Mouse (Mus musculus): ENCODE results near the gene Dnaja3.
A peak's percentile ranks its signal among the peaks of the same experiment; 100 is the strongest.
"Not testable (repeated sequence)": the region's sequence is repeated elsewhere in the genome, so short reads cannot be mapped to it uniquely, and the experiment has no call there.

The Dnaja3 gene

DNA sequence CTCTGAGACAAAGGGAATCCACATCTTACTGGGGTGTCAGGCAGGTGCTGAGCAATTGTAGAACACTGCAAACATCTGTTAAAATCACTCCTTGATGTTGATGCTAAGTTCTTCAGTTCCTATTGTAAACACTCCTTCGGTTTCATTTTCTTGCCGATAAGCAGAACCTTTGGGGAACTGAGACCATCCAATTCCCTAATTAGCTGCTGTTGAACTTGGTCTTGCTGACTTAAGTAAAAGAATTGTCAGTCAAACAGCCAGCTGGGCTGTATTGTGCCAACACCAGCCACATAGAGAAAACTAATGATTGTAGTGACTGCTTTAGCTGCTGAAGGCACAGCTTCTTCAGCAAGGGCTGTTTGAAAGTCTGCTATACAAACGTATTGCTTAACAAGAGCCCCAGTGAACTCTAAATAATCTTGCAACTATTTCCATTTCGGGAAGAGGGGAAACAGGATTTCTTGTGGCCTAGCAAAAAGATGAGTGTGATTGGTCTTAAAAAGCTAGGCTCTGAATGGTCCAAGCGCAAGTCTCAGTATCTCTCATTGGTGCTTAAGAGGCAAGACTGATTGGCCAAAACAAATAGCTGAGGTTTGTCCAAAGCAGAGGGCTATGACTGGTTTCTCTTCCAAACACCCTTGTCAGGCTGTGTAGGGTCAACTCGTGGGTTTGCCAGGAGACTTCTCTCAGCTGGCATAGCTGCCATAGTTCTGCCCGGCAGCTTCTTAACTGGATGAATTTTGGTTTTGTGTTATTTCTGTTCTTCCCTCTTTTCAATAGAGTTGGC lies 82.5 kb downstream of the Dnaja3 start:
- DNase-seq (ENCODE audit: low spot score) = peak; percentile 37

DNA sequence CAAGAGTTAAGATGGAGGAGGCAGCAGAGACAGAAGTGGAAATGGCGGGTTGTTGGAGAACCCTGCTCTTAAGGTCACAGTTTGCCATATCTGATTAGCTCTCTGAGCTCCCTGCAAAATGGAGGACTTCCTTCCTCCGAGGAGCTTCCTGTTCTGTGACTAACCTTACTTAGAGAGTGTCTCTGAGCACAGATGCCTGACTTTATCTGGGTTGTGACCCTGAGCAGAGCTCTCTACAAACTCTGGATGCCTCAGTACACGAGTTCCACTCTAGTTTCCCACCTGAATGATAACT lies 83.1 kb downstream of the Dnaja3 start:
- no peak for DNase-seq (ENCODE audit: low spot score)

DNA sequence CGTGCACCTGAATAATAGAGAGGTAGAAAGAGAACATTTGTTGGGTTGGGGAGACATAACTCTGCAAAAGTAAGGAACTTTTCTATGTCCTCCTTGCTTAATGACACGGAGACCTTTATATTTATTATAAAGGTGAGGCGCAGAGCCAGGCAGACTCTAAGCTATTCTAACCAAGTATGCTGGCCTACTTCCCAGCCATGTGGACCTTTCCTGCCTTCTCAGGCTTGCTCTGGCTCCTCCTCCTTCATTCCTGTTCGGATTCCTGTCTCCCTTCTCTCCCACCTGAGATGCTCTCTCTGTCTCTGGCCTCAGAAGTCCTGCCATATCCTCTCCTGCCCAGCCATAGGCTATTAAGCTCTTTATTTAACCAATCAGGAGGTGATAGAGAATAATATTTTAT lies 85.5 kb downstream of the Dnaja3 start:
- no peak for DNase-seq (ENCODE audit: low spot score)

DNA sequence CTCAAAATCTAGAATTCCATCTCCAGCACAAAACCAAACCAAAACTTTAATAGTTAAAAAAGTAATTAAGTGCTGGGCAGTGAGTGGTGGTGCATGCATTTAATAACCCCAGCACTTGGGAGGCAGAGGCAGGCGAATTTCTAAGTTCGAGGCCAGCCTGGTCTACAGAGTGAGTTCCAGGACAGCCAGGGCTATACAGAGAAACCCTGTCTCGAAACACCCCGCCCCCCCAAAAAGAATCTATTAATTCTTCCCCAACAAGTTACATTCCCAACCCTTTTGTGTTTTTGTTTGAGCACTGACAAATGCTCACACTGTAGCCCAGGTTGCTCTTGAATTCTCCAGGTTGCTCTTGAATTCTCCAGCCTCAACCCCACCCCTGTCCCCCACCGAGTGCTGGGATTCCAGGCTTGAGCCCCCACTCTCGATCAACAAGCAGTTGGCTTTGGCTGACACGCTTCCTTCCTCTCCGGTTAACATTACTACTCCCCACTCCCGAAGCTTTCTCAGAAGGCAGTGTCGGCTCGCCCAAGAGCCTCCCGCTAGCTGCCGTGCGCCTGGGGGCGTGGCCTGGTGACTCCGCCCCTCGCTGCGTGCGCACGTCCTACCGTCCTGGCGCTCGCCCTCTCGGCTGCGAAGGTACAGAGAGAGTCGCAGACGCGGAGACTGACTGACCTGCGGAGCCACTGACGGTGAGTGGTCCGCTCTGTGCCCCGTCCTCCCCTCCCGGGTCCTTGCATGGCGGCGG lies 86.2 kb downstream of the Dnaja3 start, which contains the start of gene Hmox2:
Gene Hmox2 (plus strand): TSS at position 582 of the 748 bp plus-strand sequence.
- DNase-seq (ENCODE audit: low spot score) = peak; percentile 96

DNA sequence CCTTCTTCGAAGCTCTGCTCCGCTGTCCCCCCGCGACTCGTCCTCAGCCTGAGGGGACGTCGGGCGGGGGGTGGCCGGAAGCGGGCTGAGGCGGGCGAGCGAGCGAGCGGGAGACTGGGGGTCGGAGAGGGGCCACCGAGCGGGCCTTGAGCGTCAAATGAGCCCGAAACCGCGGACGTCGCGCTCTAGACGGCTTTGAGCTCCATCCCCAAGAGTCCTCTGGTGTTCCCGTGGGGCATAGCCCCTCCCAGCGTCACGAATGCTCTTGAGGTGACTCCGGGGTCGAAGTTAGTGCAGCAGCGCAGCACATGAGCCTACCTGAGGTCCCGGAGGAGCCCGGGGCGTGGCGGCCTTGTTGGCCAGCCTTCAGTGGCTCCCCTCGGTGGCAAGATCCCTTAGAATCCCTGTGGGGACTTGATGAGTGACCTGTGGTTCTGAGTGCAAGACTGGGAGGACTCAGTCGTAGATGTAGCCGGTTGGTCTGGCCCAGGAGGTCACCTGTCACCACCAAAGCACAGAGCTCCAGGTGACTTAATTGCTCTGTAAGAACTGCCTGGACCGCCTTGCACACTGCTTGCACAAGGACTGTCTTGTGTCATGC lies 86.8 kb downstream of the Dnaja3 start:
- peak; percentile 36 for DNase-seq (ENCODE audit: low spot score)

DNA sequence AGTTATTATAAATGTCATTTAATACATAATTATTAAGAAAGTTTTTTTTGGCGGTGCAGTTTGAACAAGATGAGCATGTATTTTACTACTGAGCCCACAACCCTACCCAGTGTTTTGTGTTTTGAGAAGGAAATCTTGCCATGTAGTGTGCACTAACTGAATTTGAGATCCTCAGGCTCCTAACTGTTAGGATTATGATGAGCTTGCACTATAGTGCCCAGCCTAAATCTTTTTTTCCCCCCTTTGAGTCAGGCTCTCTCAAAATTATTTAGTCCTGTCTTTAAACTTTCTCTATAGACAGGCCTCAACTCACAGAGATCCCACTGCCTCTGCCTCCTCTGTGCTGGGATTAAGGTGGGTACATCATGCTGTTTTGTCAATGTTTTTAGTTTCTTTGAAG lies 87.7 kb downstream of the Dnaja3 start:
- no peak for DNase-seq (ENCODE audit: low spot score)

DNA sequence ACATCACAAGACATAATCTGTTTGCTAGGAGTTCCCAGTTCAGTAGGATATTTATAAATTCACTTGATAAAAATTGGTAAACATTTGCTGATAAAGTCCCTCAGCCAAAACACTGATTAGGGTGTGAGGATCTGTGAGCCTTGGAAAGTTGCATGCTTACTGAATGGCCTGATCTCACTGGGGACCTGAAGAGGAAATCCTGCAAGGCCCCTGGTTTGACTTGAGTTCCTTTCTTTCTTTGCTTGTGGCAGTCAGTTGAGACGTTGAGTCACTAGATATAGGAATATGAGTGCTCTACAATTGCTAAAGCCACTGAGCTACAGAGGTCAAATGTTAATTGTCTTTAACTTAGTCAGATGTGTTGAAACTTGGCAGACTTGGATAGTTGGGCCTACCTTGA lies 88.2 kb downstream of the Dnaja3 start:
- no peak for DNase-seq (ENCODE audit: low spot score)

DNA sequence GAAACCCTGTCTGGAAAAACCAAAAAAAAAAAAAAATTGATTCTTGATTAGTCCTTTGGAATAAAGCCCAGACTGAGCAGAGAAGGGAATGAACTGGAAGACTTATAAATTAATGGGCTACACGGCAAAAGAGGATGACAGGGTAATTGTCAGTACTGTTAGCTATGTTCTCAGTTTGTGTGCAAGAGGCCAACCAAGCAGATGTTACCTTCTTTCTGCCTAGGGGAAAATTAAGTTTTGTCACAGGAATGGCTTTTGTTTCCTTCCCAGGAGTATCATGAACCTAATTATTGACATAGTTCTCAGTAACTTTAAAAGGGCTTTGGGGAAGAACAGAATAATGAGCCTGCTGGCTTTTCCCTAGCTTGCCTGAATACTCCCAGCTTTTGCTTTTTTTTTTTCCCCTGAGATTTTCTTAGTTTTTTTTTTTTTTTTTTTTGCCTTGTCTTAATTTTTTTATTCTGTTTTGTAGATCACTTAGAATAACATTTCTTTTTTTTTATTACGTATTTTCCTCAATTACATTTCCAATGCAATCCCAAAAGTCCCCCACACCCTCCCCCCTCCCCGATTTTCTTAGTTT lies 91.1 kb downstream of the Dnaja3 start:
- no peak for DNase-seq (ENCODE audit: low spot score)

DNA sequence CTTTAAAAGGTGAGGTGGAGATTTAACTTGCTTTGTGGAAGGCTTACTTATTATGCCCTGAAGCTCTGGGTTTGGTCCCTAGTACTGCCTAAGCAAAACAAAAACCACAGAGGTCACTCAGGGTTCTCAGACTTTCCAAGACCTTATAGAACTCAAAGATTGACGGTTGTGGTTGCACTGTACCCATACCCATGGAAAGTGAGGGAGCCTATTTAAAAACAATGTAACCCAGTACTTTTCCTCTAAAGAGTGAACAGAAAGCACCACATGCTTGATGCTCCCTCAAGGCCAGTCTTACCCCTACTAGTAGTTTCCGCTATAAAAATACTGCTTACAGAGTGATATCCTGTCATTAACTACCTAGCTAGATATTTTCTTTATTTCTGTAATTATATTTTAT lies 96.5 kb downstream of the Dnaja3 start:
- DNase-seq (ENCODE audit: low spot score) = no peak

DNA sequence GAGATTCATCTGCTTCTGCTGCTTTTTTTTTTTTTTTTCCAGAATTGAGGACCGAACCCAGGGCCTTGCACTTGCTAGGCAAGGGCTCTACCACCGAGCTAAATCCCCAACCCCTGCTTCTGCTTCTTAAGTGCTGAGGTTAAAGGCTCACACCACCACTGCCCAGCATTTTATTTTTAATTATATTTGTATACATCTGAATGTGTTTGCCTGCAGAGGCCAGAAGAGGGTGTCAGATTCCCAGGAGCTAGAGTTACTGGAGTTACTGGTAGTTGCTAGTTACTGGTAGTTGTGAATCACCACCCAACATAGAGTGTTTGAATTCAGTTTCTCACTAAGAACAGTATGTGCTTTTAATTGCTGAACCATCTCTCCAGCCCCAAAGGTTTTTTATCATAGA lies 100.2 kb downstream of the Dnaja3 start:
- no peak for DNase-seq (ENCODE audit: low spot score)

DNA sequence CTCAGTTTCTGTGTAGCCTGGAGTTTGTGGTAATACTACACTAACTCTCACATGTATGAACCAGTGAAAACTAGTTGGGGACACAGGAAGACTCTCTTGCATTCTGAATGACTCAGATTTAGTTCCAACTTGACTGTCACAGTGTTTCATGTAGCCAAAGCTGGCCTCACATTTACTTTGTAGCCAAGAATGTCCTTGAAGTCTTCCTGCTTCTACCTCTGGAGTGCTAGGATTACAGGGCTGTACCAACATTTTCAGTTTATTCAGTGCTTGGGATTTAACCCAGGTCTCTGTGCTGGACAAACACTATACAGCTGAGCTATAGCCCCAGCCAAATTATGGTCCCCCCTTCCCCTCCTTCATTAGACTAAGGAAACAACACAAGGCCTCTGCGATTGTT lies 102.4 kb downstream of the Dnaja3 start:
- no peak for DNase-seq (ENCODE audit: low spot score)

DNA sequence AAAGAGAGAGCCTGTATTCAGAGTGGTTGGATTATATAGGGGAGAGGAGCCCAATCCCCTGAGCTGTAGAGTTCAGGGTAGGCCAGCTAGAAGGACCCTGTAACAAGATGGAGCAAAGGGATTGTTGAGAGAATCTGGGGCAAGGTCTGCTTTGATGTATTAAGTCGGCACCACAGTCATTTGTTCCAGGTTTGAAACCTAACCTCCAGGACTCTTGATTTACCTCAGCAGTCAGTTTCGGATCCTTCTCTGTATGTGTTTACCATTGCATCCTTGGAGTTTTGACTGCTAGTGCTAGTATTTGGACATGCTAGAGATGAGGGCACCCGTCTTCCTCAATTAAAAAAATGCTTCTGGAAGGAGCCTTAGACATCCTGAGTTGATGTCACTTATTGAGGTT lies 112.4 kb downstream of the Dnaja3 start:
- DNase-seq (ENCODE audit: low spot score) = no peak

DNA sequence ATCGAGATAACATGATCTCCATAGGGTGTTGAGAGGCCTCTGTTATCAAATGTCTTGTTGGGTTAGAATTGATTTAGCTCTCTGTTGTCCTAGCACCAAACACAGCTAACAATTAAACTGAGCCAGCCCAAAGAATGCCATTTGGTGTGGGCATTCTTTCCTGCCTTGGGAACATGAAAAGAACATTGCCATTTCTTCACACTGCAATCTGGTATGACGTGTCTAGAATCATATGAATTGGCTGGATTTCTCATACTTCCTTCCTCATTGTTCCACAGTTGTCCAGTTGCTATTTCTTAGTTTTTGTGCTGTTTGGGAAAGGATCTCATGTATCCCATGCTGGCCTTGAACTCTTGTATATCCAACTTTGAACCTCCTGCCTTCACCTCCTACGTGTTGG lies 114.3 kb downstream of the Dnaja3 start:
- no peak for DNase-seq (ENCODE audit: low spot score)

DNA sequence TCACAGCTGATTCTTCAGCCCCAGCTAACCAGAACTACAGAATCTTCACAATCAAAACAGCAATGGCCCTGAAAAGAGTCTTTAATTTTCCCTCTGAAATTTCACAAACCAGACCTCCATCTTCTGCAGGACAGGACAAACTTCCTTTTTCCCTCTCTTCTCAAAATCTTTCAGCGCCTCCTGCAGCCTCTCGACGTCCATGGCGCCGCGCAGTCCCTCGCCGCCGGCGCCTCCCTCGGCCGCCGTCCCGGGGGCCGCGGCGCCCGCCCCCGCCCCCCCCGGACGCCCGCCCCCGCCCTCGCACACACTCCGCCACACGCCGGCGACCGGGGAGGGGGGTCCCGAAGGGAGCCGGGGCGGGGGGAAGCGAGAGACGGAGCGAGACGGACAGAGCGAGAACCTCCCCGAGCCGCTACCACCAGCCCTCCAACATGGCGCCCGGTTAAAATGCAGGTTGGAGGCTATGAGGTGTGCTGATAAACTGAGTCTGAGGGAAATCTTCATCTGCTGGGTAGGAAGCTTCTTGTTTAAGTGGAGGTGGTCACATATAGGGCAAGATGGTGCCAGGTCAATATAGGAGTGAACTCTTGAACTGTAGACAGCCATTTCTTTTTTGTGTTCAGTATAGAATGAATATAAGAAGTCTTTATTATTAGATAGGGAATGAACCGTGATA lies 117.0 kb downstream of the Dnaja3 start:
- not testable (repeated sequence) for DNase-seq (ENCODE audit: low spot score)
